Comparison of ENCODE assay signal across 8 mouse cellular contexts in the genomic region with DNA sequence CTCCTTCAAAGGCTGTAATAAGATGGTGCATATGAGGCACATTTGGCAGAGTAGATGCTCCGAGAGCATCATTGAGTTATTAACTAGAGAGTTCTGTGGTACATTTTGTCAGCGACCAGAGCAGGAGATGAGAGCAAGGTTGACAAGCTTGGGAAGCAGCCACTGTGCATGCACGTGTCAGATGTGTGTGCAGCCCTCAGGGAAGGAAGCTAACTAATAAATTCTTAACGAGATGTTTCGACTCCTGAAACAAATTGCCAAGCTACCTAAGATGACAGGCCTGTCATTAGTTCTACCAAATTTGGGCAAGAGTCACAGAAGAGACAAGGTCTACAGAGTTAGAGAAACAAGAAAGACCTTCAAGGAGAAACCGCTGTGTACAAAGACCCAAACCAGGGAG. TPM values are rescaled to one million over a fixed set of nuclear protein-coding genes. Genes with fewer than 3 reads are reported as not detected.
A peak's percentile ranks its signal among the peaks of the same experiment; 100 is the strongest.
DNase-seq lines count a peak whose midpoint lies in the region; ATAC-seq lines count a peak whose summit lies in the region.

No protein-coding gene starts in this region.

- ATAC-seq in intestine, embryonic 15.5 days = peak; percentile 15
- peak; percentile 6; the same call in 1 of the 2 replicates for ATAC-seq in midbrain, embryonic 14.5 days (ENCODE audit: low FRiP score, low TSS enrichment)

- H3K9ac ChIP-seq in intestine, embryonic 15.5 days = no peak overlapping the region
- peak overlapping the region; percentile 60; the same call in 1 of the 2 replicates for H3K9ac ChIP-seq in midbrain, embryonic 14.5 days (replicated peaks; ENCODE audit: low read length)

- H3K27ac ChIP-seq in heart, embryonic 10.5 days = peak overlapping the region; percentile 60; the same call in 1 of the 2 replicates
- H3K27ac ChIP-seq in intestine, embryonic 15.5 days = no peak overlapping the region
- 0 out of 2 replicates have a peak overlapping the region, but pooled peaks have one; percentile 26 for H3K27ac ChIP-seq in midbrain, embryonic 14.5 days (replicated peaks; ENCODE audit: low read depth, low read length)

- no peaks in the 10 kb centered on the region for H3K9me3 ChIP-seq in heart, embryonic 10.5 days
- H3K9me3 ChIP-seq in intestine, embryonic 15.5 days = no peaks in the 10 kb centered on the region
- H3K9me3 ChIP-seq in midbrain, embryonic 14.5 days (ENCODE audit: control insufficient read depth, low read length) = no peaks in the 10 kb centered on the region

- peak overlapping the region; percentile 94 for H3K4me2 ChIP-seq in intestine, embryonic 15.5 days (replicated peaks)
- H3K4me2 ChIP-seq in midbrain, embryonic 14.5 days (ENCODE audit: low read length) = peak overlapping the region; percentile 73

- 43% methylated on average over 6 of the region's 6 CpGs for WGBS in heart, embryonic 10.5 days
- 27% methylated on average over 6 of the region's 6 CpGs for WGBS in intestine, embryonic 15.5 days
- 31% methylated on average over 6 of the region's 6 CpGs for WGBS in midbrain, embryonic 14.5 days

- H3K36me3 ChIP-seq in heart, embryonic 10.5 days = no peaks in the 10 kb centered on the region
- H3K36me3 ChIP-seq in intestine, embryonic 15.5 days = no peaks in the 10 kb centered on the region
- no peaks in the 10 kb centered on the region for H3K36me3 ChIP-seq in midbrain, embryonic 14.5 days (ENCODE audit: control insufficient read depth, insufficient read depth, low read length)

- H3K4me1 ChIP-seq in heart, embryonic 10.5 days = peaks cover 11% of the 10 kb centered on the region; the same call in 1 of the 2 replicates
- H3K4me1 ChIP-seq in intestine, embryonic 15.5 days (replicated peaks) = peaks cover 11% of the 10 kb centered on the region
- peaks cover 7% of the 10 kb centered on the region; the same call in 1 of the 2 replicates for H3K4me1 ChIP-seq in midbrain, embryonic 14.5 days (ENCODE audit: control insufficient read depth, insufficient read depth, low read length)

- H3K4me3 ChIP-seq in heart, embryonic 10.5 days = peak overlapping the region; percentile 62
- peak overlapping the region; percentile 49; the same call in 1 of the 2 replicates for H3K4me3 ChIP-seq in intestine, embryonic 15.5 days (replicated peaks)
- H3K4me3 ChIP-seq in midbrain, embryonic 14.5 days (replicated peaks; ENCODE audit: low read depth, low read length) = peak overlapping the region; percentile 44

- DNase-seq in heart, embryonic 10.5 days (ENCODE audit: low spot score) = peak; percentile 68
- DNase-seq in heart, adult 11 months = no peak
- DNase-seq in embryo, embryonic 11 days = peak; percentile 30
- peak; percentile 35 for DNase-seq in midbrain, embryonic 14.5 days
- DNase-seq in ovary, postnatal 36 days (ENCODE audit: low spot score) = no peak
- no peak for DNase-seq in right cerebral cortex, postnatal 10 days (ENCODE audit: low spot score in 2 of 2)
- DNase-seq in ovary, postnatal 14 days (ENCODE audit: low spot score) = no peak

- H3K27me3 ChIP-seq in heart, embryonic 10.5 days (ENCODE audit: insufficient read depth, poor library complexity, severe bottlenecking) = peaks cover 54% of the 10 kb centered on the region
- 0 out of 2 replicates have a peak, but pooled peaks cover 6% of the 10 kb centered on the region for H3K27me3 ChIP-seq in intestine, embryonic 15.5 days (replicated peaks)
- peaks cover 12% of the 10 kb centered on the region for H3K27me3 ChIP-seq in midbrain, embryonic 14.5 days (ENCODE audit: control insufficient read depth, insufficient read depth, low read length)

RNA-seq across cellular contexts. Expression of a gene that starts 0.6 kb away (rescaled TPM):
- polyA plus RNA-seq in heart, embryonic 10.5 days (2016; fragmentation: Nextera tagmentation; extraction: Ambion mirVana) = 0.11 and 0.29 TPM in 2 replicates
- polyA plus RNA-seq in intestine, embryonic 15.5 days (2015; fragmentation: Nextera tagmentation; extraction: Ambion mirVana) = 0.50 and 1.1 TPM in 2 replicates
- polyA plus RNA-seq in midbrain, embryonic 14.5 days (2014; fragmentation: Nextera tagmentation; extraction: Ambion mirVana) = 21.2 and 30.0 TPM in 2 replicates

RNA-seq across cellular contexts. Expression of a gene that starts 30.6 kb away (rescaled TPM):
- polyA plus RNA-seq in heart, embryonic 10.5 days (2016; fragmentation: Nextera tagmentation; extraction: Ambion mirVana) = 0.31 and 0.33 TPM in 2 replicates
- polyA plus RNA-seq in intestine, embryonic 15.5 days (2015; fragmentation: Nextera tagmentation; extraction: Ambion mirVana) = 0.27 and 0.29 TPM in 2 replicates
- polyA plus RNA-seq in midbrain, embryonic 14.5 days (2014; fragmentation: Nextera tagmentation; extraction: Ambion mirVana) = 0.35 TPM in 1 of 2 replicates, not detected in the other

RNA-seq across cellular contexts. Expression of a gene that starts 30.7 kb away (rescaled TPM):
- polyA plus RNA-seq in heart, embryonic 10.5 days (2016; fragmentation: Nextera tagmentation; extraction: Ambion mirVana) = 13.6 and 16.1 TPM in 2 replicates
- polyA plus RNA-seq in intestine, embryonic 15.5 days (2015; fragmentation: Nextera tagmentation; extraction: Ambion mirVana) = 6.4 and 7.0 TPM in 2 replicates
- 33.7 and 38.1 TPM in 2 replicates for polyA plus RNA-seq in midbrain, embryonic 14.5 days (2014; fragmentation: Nextera tagmentation; extraction: Ambion mirVana)

RNA-seq across cellular contexts. Expression of a gene that starts 50.1 kb away (rescaled TPM):
- polyA plus RNA-seq in heart, embryonic 10.5 days (2016; fragmentation: Nextera tagmentation; extraction: Ambion mirVana) = 4.4 and 6.2 TPM in 2 replicates
- polyA plus RNA-seq in intestine, embryonic 15.5 days (2015; fragmentation: Nextera tagmentation; extraction: Ambion mirVana) = 3.2 and 3.4 TPM in 2 replicates
- 10.8 and 14.5 TPM in 2 replicates for polyA plus RNA-seq in midbrain, embryonic 14.5 days (2014; fragmentation: Nextera tagmentation; extraction: Ambion mirVana)

Comparison
In these comparisons a context has a peak if more than half of its experiments do, and no peak if none do; other contexts are left out.
1. DNase-seq: peak in heart, embryonic 10.5 days (single experiment), embryo, embryonic 11 days (single experiment) and midbrain, embryonic 14.5 days (single experiment); none in heart, adult 11 months (single experiment), ovary, postnatal 36 days (single experiment), right cerebral cortex, postnatal 10 days (0 of 2) and ovary, postnatal 14 days (single experiment).
2. RNA of a gene that starts 0.6 kb away (polyA plus RNA-seq): 21.2 to 30.0 TPM in midbrain, embryonic 14.5 days; 0.50 to 1.1 TPM in intestine, embryonic 15.5 days and 0.11 to 0.29 TPM in heart, embryonic 10.5 days; every median in the first group is over 10 times any median in the second.
3. Peak in every context shown above with its lines, with median percentiles within 50 percentile points of each other: H3K4me3 ChIP-seq.